Mouse (Mus musculus) heart, postnatal 10 days (tissue): ENCODE results near the gene Phldb1. TPM values are rescaled to one million over a fixed set of nuclear protein-coding genes. Genes with fewer than 3 reads are reported as not detected.
A peak's percentile ranks its signal among the peaks of the same experiment; 100 is the strongest.

ENCODE experiments used
- DNase-seq, 2 experiments: peaks; one replicate each; pipeline ENCODE4 v3.0.0; 2021
- intact Hi-C: fragments of 180-260 bp; cut with DNase I; formaldehyde crosslinking; loops from one replicate; pipeline ENCODE4 v1.15.1; 2025
- total RNA-seq, 2 experiments: library from RNA; stranded (reverse); gene quantifications; 2 replicates each; pipeline ENCODE4 v1.2.3; 2021

The Phldb1 gene
- total RNA-seq, 2 experiments from 2014 or later: 127 to 130 TPM

DNA sequence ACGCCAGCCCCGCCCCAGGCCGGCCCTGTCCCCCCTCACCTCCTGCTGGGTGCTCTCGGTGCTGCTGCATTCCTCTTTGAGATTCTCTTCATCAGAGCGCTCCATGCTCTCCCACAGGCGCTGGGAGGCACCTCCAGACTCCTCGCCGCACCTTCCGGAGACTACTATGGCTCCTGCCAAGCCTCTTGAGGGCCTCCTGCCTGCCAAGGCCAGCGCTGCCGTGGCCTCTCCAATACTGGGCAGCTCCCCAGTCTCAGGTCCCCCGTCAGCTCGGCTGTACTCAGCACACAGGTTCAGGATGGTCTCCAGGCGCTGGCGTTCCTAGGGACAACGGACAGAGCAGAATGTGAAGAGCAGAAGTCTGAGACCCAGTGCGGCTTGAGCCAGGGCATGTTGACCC is 23.4 kb downstream of the Phldb1 start:
- intact Hi-C loops: no loop called here
- no peak for DNase-seq

DNA sequence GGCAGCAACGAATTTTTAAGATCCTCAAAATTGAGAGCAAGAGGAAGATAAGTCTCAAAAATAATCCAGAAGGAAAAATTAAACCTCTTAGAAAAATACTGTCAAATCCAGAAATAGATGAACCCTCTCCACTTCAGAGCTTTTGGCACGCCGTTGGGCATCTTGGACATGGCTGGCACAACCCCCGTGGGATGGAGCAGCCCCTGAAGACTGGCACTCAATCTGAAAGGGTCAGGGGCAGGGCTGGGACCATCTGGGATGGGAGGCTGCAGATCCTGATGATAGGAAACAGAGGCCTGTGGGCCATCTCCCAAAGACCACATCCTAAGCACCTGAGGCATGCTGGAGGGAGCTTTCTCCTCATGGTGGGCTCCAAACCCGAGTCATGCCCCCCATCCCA is 24.8 kb downstream of the Phldb1 start:
- no peak for DNase-seq

DNA sequence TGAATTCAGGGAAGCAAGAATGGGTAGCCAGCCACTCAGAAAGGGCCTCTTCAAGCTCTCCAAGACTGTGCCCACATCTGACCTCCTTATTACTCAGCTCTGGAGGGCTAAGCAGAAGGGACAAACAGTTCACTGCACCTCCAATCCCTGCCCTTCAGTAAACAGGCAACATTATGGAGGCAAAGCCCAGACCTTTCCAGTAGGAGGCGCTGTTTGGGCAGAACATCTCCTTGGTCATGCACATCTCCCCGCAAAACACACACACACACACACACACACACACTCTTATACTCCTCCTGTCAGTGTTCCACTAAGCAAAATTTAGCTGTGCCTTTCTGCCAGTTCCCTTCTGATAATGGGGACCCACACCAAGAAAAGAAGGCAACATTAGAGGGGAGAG is 25.4 kb downstream of the Phldb1 start:
- peak in 1 of 2 experiments; percentile 70 for DNase-seq
- intact Hi-C loops: loop anchor here (5.0 kb wide), 1 partner anchor 38 kb away; no protein-coding TSS in a partner anchor

More for the DNA sequence above, 24.8 kb downstream of the Phldb1 start:
- intact Hi-C loops: no loop called here

DNA sequence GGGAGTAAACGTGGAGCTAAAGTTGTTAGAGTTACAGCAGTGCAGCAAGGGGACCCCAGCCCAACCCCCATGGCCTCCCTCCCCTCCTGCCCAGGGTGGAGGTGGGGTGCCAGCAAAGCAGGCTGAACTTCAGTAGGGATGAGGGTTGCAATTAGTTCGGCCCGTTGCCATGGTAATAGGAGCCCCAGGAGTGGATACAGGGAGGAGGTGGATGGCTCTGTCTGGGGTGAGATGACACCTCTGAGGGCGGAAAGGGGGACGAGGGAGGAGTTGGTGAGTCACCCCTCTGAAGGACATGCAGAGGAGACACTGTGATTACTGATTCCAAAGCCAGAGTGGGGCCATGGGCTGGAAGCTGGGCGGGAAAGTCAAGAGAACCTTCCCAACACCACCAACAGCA is 26.1 kb downstream of the Phldb1 start:
- no peak for DNase-seq
- intact Hi-C loops: loop anchor here (5.0 kb wide), 1 partner anchor 38 kb away; no protein-coding TSS in a partner anchor

DNA sequence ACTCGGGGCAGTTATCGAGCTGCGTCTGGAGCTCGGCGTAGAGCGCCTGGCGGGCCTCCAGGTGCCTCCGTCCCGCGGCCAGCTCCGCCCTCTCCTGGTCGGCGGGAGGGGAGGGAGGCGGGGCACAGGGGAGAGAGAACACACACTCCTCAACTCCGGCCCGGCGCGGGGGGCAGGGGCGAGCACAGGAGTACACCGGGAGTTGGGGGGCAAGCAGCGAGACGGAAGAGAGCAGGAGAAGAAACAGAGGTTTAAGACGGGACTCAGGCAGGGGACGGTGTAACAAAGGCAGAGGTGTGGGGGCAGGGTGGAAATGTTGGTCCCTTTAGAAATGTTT is 26.6 kb downstream of the Phldb1 start:
- peak; percentile 86 to 90 for DNase-seq
- intact Hi-C loops: loop anchor here (5.0 kb wide), 1 partner anchor 39 kb away; no protein-coding TSS in a partner anchor

DNA sequence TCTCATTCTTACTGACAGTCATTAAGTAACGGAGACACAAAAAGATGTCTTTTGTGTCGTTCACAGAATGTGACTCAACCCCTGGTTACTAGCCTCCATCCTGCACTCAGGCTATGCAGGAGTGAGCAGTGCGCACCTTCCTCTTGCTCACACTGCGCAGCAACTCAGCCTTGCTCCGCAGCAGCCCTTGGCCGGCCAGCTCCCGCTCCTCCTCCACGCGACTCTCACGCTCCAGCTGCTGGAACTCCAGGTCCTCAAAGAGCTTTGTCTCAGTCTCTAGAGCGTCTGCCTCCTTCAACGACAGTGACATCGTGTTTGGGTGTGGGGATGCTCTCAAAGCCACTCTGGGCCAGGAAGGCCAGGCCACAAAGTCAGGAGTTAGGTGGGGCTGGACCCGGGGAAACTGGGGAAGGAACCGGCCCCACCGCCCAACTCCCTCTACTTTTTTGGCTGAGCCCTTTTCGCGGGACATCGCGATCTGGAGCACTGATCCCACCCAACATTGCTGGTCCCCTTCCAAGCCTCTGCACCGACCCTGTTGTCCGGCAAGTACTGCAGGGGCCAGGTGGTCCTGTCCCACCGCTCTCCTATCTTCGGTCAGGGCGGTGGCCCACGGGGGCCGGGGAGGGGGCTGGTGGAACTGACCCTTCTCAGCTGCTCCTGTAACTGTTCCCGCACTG is 27.1 kb downstream of the Phldb1 start:
- no peak for DNase-seq
- intact Hi-C loops: loop anchor here (5.0 kb wide), 1 partner anchor 39 kb away; no protein-coding TSS in a partner anchor

DNA sequence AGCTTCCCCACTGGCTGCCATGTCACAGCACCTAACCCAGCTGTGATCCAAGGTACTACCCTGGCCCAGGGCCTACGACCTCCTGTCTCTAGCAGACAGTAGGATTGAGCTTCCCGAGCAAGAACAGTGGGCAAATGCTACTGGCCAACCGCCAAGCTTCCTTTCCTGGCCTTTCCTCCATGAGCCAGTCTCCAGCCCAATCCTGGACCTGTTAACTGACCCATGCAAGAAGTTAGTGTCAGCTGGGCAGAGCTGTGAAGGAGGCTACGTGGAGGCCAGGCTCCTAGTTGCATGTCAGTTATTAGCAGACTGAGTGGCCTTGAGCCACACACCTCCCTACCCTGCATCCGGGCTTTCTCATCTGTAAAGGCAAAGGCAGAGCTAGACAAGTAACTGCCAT is 35.3 kb downstream of the Phldb1 start:
- no peak for DNase-seq
- intact Hi-C loops: no loop called here

DNA sequence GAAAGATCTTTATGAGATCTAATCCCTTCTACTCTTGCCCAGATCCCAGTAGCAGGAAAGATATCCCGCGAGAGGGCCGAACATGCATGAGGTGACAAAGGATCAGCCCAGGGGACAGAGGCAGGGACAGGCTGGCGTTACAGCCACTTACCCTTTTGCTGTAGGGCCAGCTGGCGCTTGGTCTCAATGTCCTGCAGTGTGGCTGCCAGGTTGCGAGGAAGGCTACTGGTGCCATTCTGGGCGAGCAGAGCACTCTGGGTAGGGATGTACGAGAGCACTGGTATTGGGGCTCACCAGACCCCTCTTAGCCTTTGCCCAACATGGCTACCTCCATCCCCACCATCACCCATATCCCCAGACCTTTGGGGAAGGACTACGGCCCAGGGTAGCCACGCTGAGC is 35.8 kb downstream of the Phldb1 start:
- intact Hi-C loops: no loop called here
- DNase-seq: no peak

DNA sequence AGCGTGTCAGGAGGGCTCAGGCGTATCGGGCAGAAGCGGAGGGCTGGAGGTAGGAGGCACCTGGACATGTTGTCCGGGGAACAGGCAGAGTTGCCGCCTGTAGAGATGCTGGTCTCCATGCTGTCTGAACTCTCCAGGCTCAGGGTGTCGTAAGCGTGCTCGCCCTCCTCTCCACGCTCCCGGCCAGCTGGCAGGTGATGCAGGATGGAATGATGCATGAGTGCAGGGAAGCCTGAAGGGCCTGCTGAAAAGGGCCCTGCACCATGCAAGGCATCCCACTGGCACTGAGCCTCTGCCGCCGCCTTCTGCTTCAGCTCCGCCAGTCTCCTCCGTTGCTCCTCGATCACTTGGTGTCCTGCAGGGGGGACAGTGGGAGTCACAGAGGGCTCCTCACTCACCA is 37.1 kb downstream of the Phldb1 start:
- DNase-seq: no peak
- intact Hi-C loops: no loop called here

DNA sequence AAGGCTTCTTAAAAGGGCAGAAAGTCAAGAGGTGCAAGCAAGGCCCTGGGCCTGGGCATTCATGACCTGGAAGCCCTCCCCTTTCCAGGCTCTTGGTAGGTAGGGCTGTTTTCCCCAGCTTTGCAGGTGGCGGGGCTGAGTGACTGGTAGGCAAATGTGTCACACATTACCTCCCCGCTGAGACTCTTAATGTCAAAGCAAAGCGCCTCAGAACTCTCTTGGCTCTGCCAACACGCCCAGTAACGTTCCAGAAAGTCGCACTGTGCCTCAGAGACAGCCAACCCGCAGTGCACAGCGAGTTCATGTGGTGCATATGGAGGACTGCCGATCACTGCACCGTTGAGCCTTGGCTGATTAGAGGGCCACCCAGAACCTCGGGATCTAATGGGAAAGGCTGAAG is 41.9 kb downstream of the Phldb1 start:
- no peak for DNase-seq
- intact Hi-C loops: loop anchor here (5.0 kb wide), 1 partner anchor 39 kb away; no protein-coding TSS in a partner anchor

DNA sequence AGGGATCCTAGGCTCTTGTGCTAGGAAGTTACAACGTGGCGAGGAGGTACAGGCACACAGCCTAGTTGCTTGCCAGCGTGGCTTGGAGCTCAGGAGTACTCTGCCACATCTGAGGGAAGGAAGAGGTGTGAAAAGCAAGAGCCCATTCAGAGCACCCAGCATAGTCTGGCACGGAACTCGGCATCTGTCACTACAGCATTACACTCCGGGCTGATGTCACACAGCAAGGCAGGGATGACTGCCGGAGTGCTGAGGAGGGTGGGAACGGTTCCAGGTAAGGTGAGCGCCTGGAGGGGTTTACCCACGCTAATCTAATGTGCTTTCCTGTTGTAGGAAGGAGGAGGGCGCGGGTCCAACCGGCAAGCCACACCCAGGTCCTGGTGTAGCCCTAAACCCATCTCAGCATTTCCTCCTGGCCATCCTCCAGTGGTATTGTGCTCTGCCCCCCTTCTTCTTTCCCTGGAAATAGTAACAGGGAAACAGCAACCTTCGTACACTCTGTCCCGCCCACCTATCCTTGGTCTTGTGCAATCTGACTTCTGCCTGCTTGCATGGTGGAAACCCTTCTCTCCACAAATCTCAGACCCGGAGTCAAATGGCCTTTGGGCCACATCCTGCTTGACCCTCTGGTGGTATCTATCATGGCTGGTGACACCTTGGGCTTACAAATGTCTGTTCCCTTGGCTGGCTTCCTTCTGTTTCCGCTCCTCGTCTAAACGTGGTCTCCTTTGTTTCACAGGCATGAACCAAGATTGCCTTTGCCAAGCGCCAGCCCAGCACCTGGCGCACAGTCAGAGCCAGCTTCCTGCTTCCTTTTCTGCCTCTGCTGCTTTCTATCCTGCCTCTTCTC is 43.1 kb downstream of the Phldb1 start:
- peak; percentile 72 to 73 for DNase-seq
- intact Hi-C loops: loop anchor here (5.0 kb wide), 1 partner anchor 40 kb away; no protein-coding TSS in a partner anchor

DNA sequence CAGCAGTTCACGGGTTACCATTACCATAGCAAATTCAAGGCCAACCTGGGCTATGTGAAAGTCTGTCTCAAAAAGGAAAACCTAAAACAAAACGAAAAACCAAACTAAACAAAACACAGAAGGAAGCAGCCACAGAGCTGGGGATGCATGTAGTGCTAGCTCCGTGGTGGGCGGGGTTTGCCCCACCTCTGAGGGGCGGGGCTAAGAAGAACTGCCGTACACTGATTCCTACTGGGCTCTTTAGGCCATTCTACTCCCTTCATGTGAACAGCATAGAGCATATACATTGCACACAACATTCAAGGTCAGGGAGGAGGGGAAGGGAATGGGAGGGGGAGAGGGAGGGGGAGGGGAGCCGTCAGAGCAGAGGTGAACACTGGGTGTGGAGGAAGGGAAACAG is 44.4 kb downstream of the Phldb1 start:
- DNase-seq: no peak
- intact Hi-C loops: loop anchor here (5.0 kb wide), 1 partner anchor 42 kb away; no protein-coding TSS in a partner anchor

DNA sequence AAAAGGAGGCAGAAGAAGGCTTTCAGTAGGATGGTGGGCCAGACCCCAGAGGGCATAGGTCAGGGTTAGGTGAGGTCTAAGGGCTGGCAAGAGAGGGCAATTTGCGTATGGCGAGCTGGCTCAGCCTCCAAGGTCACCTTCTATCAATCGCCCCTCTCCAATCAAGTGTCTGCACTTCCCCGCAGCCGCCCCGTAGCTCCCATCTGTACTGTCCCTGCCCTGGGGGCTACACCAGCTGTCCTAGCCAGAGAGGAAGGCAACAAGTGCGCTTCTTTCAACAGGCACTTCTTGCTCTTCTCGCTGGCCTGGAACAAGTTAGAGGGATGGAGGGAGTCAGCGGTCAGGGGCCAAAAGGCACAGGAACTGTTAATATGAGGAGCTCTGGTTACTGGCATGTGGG is 47.0 kb downstream of the Phldb1 start:
- intact Hi-C loops: no loop called here
- DNase-seq: no peak

DNA sequence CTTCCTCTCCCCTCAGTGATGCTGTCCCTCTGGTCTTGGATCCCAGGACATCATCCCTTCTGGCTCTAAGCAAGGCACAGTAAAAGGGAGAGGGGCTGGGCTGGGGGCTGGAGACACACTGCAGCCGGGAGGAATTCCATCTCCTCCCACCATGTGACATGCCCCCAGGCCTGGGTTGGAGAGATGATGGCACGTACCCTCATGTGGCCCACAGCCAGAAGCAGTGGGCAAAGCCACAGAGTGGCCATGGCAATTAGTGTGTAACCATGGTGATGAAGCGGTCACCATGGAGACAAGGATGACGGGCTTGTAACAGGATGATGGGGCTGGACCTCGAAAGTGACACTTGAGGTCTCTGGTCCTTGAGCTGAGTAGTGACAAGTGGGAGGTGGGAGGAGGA is 48.4 kb downstream of the Phldb1 start:
- DNase-seq: no peak
- intact Hi-C loops: no loop called here

DNA sequence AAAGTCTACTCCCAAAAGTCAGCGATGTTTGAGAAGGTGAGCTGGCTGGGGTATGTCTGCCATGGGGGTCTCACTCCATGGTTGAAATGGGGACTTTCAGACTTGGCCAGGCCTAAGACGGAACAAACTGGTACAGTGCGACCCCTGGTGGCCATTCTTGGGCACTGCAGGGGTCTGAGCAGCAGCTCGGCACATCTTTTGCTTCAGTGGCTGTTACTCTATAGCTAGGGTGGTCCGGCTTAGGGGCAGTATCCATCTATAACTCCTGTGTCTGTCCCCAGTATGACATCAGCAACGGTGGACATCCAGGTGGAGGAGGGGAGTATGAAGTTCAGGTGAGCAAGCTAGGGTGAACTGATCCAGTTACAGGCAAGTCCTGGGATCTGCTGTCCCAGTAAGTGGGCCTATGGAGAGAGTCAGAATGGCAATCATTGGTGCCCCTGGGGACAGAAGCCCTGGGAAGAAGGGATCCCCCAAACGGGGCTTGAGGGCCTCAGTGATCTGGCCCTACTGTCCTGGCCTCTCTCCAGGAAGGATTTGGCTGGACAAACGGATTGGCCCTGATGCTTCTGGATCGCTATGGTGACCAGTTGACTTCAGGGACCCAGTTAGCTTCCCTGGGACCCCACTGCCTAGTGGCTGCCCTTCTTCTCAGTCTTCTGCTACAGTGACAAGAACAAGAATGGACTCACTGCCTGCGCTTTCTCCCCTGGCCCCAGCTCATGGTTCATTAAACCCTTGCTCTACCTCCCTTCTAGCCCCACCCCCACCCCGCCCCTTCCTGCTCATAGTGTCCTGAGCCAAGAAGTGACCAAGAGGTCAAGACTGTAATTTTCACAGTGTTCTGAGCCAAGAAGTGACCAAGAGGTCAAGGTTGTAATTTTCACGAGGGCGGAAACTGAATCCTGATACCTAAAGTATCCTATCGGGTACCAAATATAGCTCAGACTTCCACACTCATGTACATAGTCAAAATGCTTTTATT is 49.4 kb downstream of the Phldb1 start:
- peak; percentile 82 to 89 for DNase-seq
- intact Hi-C loops: loop anchor here (1.0 kb wide), 1 partner anchor 30 kb away; no protein-coding TSS in a partner anchor

DNA sequence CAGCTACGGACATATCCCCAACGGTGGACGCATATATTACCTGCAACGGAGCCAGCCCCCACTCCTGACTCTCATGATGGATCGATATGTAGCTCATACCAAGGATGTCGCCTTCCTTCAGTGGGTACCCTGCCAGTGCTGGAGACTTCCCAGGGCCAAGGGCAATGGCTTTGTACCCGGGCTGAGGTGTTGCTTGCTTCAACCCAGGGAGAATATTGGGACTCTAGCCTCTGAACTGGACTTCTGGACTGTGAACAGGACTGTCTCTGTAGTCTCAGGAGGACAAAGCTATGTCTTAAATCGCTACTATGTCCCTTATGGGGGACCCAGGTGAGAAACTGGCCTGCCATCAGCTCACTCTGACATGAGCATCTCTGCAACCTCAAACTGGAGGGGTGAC is 52.0 kb downstream of the Phldb1 start:
- intact Hi-C loops: no loop called here
- no peak for DNase-seq

DNA sequence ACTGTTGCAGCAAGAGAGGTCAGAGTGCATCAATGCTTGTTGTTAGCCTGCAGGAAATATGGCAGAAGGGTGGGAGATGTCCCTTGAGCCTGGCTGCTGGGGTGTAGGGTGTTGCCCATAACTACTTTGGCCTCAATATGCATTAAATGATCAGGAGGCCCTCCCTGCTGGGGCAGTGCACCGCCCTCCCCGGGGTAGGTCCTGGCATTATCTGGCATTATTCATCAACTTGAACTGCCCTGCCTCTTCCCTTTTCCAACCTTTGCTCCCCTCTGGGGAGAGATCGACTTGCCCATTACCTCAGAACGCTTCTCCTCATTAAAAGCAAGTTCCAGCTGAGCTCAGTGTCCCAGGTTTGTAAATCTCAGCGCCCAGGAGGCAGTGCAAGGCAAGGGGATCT is 55.4 kb downstream of the Phldb1 start:
- intact Hi-C loops: no loop called here
- no peak for DNase-seq

DNA sequence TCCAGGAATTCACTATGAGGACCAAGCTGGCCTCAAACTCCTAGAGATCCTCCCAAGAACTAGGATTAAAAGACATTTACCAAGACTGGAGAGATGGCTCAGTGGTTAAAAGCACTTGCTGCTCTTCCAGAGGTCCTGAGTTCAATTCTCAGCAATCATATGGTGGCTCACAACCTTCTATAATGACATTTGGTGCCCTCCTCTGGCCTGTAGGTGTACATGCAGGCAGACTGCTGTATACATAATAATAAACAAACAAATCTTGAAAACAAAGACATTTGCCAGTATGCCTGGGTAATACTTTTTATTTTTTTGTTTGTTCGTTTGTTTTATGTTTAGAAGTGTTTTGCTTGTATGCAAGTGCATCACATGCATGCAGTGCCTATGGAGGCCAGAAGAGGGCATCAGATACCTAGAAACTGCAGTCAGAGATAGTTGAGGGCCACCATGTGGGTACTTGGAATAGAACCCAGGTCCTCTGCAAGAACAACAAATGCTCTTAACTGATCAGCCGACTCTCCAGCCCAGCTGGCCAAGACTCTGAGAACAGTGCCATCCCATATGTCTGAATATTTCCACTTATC is 56.6 kb downstream of the Phldb1 start:
- no peak for DNase-seq
- intact Hi-C loops: no loop called here

DNA sequence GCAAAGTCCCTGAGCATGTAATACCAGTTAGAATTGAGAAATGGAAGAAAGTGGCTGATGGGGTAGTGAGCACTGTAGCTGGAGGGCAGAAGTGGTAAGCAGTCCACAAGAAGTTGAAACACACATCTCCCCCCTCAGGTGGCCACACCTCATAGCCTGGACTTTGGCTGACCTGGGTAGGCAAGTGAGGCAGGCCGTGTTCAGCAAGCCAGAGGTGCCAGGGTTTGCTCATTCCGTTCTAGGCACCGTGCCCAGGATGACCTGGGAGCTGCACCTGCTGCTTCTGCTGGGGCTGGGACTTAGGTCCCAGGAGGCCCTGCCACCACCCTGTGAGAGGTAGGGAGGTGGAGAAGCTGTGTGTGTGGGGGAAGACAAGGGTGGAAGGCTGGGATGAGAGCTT is 62.0 kb downstream of the Phldb1 start, which contains the start of gene Treh:
Gene Treh (plus strand): TSS at position 229 of the 400 bp plus-strand sequence.
- intact Hi-C loops: no loop called here
- DNase-seq: no peak

DNA sequence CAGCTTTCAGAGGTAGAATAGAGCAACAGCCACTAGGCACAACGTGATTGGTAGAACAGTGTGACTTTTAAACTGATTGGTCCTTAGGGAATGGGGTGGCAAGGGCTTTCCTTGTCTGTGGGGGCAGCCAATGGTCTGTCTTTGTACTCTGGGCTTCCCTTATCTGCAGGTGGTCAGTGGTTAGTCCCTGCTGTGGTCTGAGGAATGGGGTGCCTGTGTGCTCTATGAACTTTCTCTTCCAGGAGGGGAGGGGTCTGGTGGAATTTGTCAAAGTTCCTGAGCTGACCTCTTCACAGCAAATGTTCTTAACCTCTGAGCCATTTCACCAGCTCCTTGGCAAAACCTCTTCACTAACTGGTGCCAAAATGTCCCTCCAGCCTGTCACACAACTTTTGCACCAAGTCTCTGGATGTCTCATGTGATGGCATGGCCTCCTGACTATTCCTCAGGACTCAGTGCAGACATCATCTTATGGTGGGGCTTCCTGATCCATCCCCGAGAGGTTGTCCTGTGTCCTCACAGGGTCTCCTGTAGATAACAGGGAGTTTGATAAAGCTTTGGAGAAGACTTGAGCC is 62.6 kb downstream of the Phldb1 start:
- no peak for DNase-seq
- intact Hi-C loops: no loop called here
